In the genomic region with DNA sequence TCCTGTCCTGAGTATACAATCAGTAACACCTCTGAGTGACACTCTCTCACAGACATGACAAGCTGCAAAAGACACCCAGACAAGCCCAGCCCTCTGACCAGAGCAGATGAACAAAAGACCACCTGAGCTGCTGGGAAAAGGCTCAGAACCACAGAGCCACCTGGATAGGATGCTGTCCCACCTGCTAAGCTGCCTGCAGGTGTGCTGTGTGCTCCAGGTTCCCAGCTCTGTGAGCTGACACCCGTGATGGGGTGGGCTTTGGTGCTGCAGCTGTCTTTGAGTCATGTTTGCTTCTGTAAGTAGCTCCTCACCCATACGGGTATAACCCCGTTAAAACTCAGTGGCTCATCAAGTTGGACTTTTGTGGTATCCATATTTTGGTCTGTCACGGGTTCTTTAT, we compare ENCODE assay signal across 19 mouse cellular contexts.
"Had no signal": no experiment of that assay in that cellular context is flagged by ENCODE, and none has a peak within 500 bp of the region (broad histone marks: within the 10 kb centered on the region; RNA-seq: fewer than 3 reads in every experiment).

No protein-coding gene starts in this region.

- DNase-seq: kidney, adult 18-20 months; kidney, adult 9 months; kidney, postnatal 14 days; kidney, postnatal 4 days; left cerebral cortex, postnatal 4 days; liver, embryonic 13.5 days; lung, embryonic 14.5 days; lung, postnatal 10 days; lung, postnatal 36 days; retina, postnatal 1 day had no signal

- H3K27ac ChIP-seq: limb, embryonic 12.5 days; limb, embryonic 15.5 days; liver, embryonic 13.5 days; midbrain, embryonic 10.5 days; midbrain, embryonic 13.5 days; neural tube, embryonic 13.5 days had no signal

- H3K4me3 ChIP-seq: limb, embryonic 12.5 days; limb, embryonic 15.5 days; liver, embryonic 13.5 days; megakaryocyte, embryonic 14.5 days; midbrain, embryonic 10.5 days; midbrain, embryonic 13.5 days; myocyte; neural tube, embryonic 13.5 days had no signal

- H3K9ac ChIP-seq: limb, embryonic 12.5 days; limb, embryonic 15.5 days; liver, embryonic 13.5 days; lung, embryonic 14.5 days; midbrain, embryonic 13.5 days; neural tube, embryonic 13.5 days had no signal

- H3K4me1 ChIP-seq: limb, embryonic 12.5 days; liver, embryonic 13.5 days; megakaryocyte, embryonic 14.5 days had no signal

- ATAC-seq: intestine, embryonic 16.5 days; midbrain, embryonic 16.5 days had no signal

- H3K9me3 ChIP-seq: limb, embryonic 15.5 days; liver, embryonic 13.5 days; midbrain, embryonic 10.5 days; midbrain, embryonic 13.5 days; neural tube, embryonic 13.5 days had no signal

- H3K27me3 ChIP-seq: liver, embryonic 13.5 days; midbrain, embryonic 13.5 days; neural tube, embryonic 13.5 days had no signal

- H3K36me3 ChIP-seq: limb, embryonic 12.5 days; limb, embryonic 15.5 days; liver, embryonic 13.5 days; midbrain, embryonic 10.5 days; midbrain, embryonic 13.5 days; neural tube, embryonic 13.5 days had no signal

- H3K4me2 ChIP-seq: limb, embryonic 12.5 days; limb, embryonic 15.5 days; liver, embryonic 13.5 days; lung, embryonic 14.5 days; midbrain, embryonic 13.5 days; neural tube, embryonic 13.5 days had no signal
